Mouse (Mus musculus) spleen, adult 2 months (tissue): ENCODE results near the gene Olfr155.

ENCODE experiments used
- CTCF ChIP-seq: fragments of 200-500 bp; IDR thresholded peaks from 2 replicates; pipeline ENCODE4 v1.5.1; 2011; ENCODE audit warnings: mild to moderate bottlenecking, inconsistent platforms; ENCODE audit not compliant: insufficient read depth, insufficient read length, insufficient replicate concordance; ENCODE audit errors: extremely low read depth
- POLR2A ChIP-seq: fragments of 200-500 bp; IDR thresholded peaks from 2 replicates; pipeline ENCODE4 v1.6.1; 2011; ENCODE audit warnings: low read depth, low read length, inconsistent platforms

DNA sequence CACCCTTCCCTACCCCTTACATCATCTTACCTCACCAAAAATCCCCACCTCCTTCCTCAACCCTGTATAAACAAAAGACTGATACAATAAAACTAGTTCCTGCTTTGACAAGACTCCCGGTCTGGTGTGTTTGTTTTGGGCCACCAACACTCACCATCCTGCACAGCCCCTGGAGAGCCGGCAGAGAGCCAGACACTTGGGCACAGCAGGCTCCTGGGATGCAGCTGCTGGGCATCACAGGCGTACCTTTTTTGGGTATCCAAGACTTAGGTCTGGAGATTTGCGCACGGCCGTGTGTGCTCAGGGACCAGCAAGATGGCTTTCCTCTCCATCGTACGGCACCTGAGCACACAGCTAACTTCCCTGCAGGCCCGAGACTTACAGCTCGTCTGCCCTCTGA lies 8.5 kb downstream of the Olfr155 start:
- TF ChIP-seq CTCF (no peak), POLR2A (no peak)
